Mouse (Mus musculus) heart, embryonic 11.5 days (tissue): ENCODE results near the gene Nup35. TPM values are rescaled to one million over a fixed set of nuclear protein-coding genes. Genes with fewer than 3 reads are reported as not detected.

ENCODE experiments used
- ATAC-seq: fragments of 200-750 bp; cut with Nextera tagmentation; replicated peaks from 2 replicates; pipeline ENCODE4 v1.8.0; 2017; ENCODE audit warnings: moderate library complexity; ENCODE audit not compliant: insufficient number of reproducible peaks, low FRiP score, low TSS enrichment
- H3K27ac ChIP-seq: fragments of 300-500 bp; sonication (generic); 2 replicates; pipeline ENCODE4 v1.5.1; 2014; ENCODE audit warnings: mild to moderate bottlenecking, low read depth, low read length
- H3K27me3 ChIP-seq: fragments of 300-500 bp; sonication (generic); 2 replicates; pipeline ENCODE4 v1.6.1; 2014; ENCODE audit warnings: mild to moderate bottlenecking, low read length, mixed read lengths; ENCODE audit not compliant: control insufficient read depth, insufficient read depth
- H3K36me3 ChIP-seq: fragments of 300-500 bp; sonication (generic); 2 replicates; pipeline ENCODE4 v1.6.1; 2014; ENCODE audit warnings: mild to moderate bottlenecking, low read length, moderate library complexity, mixed read lengths; ENCODE audit not compliant: control insufficient read depth, insufficient read depth
- H3K4me1 ChIP-seq: fragments of 300-500 bp; sonication (generic); 2 replicates; pipeline ENCODE4 v1.6.1; 2014; ENCODE audit warnings: low read length; ENCODE audit not compliant: control insufficient read depth, insufficient read depth
- H3K4me2 ChIP-seq: fragments of 300-500 bp; sonication (generic); 2 replicates; pipeline ENCODE4 v1.6.1; 2014; ENCODE audit warnings: mild to moderate bottlenecking, moderate library complexity
- H3K4me3 ChIP-seq: fragments of 300-500 bp; sonication (generic); 2 replicates; pipeline ENCODE4 v1.5.1; 2014; ENCODE audit warnings: low read depth, low read length
- H3K9ac ChIP-seq: fragments of 300-500 bp; sonication (generic); 2 replicates; pipeline ENCODE4 v1.6.1; 2014; ENCODE audit warnings: mild to moderate bottlenecking, low read depth, low read length, moderate library complexity
- H3K9me3 ChIP-seq: fragments of 300-500 bp; sonication (generic); replicated peaks from 2 replicates; pipeline ENCODE4 v1.6.1; 2016; ENCODE audit warnings: low read length; ENCODE audit not compliant: control insufficient read depth
- WGBS: fragments of 180-500 bp; shearing (Covaris S2); extraction: QIAGEN DNeasy Blood & Tissue Kit; methylation state at CpG from one replicate; pipeline ENCODE4 v1.1.7; 2014; ENCODE audit not compliant: insufficient replicate concordance; 5-methylcytosine and 5-hydroxymethylcytosine counted together
- polyA plus RNA-seq: library from polyadenylated mRNA; unstranded; fragments of >200 nt; fragmentation: Nextera tagmentation; extraction: Ambion mirVana; gene quantifications from 2 replicates; pipeline ENCODE4 v1.2.1, GENCODE M21; 2014

Nup35 gene
- polyA plus RNA-seq, 1 experiment from 2014 or later = 29.8 TPM

GRCm38 (mm10) chr2:80667396-80667964 is 50.4 kb downstream of the Nup35 start:
- no peaks in the 10 kb centered on the region for H3K9me3 ChIP-seq
- H3K27ac ChIP-seq = no peak overlapping the region
- 0 out of 2 replicates have a peak, but pooled peaks cover under 1% of the 10 kb centered on the region for H3K36me3 ChIP-seq
- H3K4me2 ChIP-seq = no peak overlapping the region
- H3K9ac ChIP-seq = no peak overlapping the region
- WGBS = 93% methylated on average over 5 of the region's 5 CpGs
- ATAC-seq = no peak
- no peak overlapping the region for H3K4me3 ChIP-seq
- H3K27me3 ChIP-seq = no peaks in the 10 kb centered on the region
- no peaks in the 10 kb centered on the region for H3K4me1 ChIP-seq

GRCm38 (mm10) chr2:80669868-80670666 is 53.0 kb downstream of the Nup35 start:
- WGBS = 77% methylated on average over 11 of the region's 11 CpGs
- H3K4me1 ChIP-seq = no peaks in the 10 kb centered on the region
- H3K9me3 ChIP-seq = no peaks in the 10 kb centered on the region
- H3K9ac ChIP-seq = no peak overlapping the region
- H3K4me3 ChIP-seq = no peak overlapping the region
- H3K27ac ChIP-seq = no peak overlapping the region
- H3K36me3 ChIP-seq = no peaks in the 10 kb centered on the region
- no peaks in the 10 kb centered on the region for H3K27me3 ChIP-seq
- H3K4me2 ChIP-seq = no peak overlapping the region
- ATAC-seq = no peak

- no peak for ATAC-seq
- WGBS = 73% methylated on average over 8 of the region's 8 CpGs
- no peaks in the 10 kb centered on the region for H3K27me3 ChIP-seq
- H3K9ac ChIP-seq = no peak overlapping the region
- no peaks in the 10 kb centered on the region for H3K4me1 ChIP-seq
- no peaks in the 10 kb centered on the region for H3K36me3 ChIP-seq
- no peak overlapping the region for H3K27ac ChIP-seq
- H3K4me2 ChIP-seq = no peak overlapping the region
- H3K4me3 ChIP-seq = no peak overlapping the region
- no peaks in the 10 kb centered on the region for H3K9me3 ChIP-seq
Measured at GRCm38 (mm10) chr2:80678803-80679202, 61.8 kb downstream of the Nup35 start.

- no peak overlapping the region for H3K4me3 ChIP-seq
- no peak for ATAC-seq
- 73% methylated on average over 6 of the region's 6 CpGs for WGBS
- no peak overlapping the region for H3K27ac ChIP-seq
- no peaks in the 10 kb centered on the region for H3K36me3 ChIP-seq
- no peaks in the 10 kb centered on the region for H3K9me3 ChIP-seq
- no peaks in the 10 kb centered on the region for H3K27me3 ChIP-seq
- H3K4me2 ChIP-seq = no peak overlapping the region
- H3K9ac ChIP-seq = no peak overlapping the region
- H3K4me1 ChIP-seq = no peaks in the 10 kb centered on the region
Measured at GRCm38 (mm10) chr2:80683727-80684239, 66.7 kb downstream of the Nup35 start.

- no peak overlapping the region for H3K9ac ChIP-seq
- no peaks in the 10 kb centered on the region for H3K9me3 ChIP-seq
- H3K4me1 ChIP-seq = no peaks in the 10 kb centered on the region
- H3K4me3 ChIP-seq = no peak overlapping the region
- no peak overlapping the region for H3K27ac ChIP-seq
- ATAC-seq = no peak
- no peak overlapping the region for H3K4me2 ChIP-seq
- no peaks in the 10 kb centered on the region for H3K27me3 ChIP-seq
- WGBS = 73% methylated on average over 6 of the region's 6 CpGs
- no peaks in the 10 kb centered on the region for H3K36me3 ChIP-seq
Measured at GRCm38 (mm10) chr2:80684396-80685071, 67.5 kb downstream of the Nup35 start.

GRCm38 (mm10) chr2:80688261-80688660 is 71.2 kb downstream of the Nup35 start:
- Histone ChIP-seq H3K4me1 (no peaks in the 10 kb centered on the region), H3K4me3 (no peak overlapping the region), H3K9ac (no peak overlapping the region), H3K27me3 (no peaks in the 10 kb centered on the region), H3K9me3 (no peaks in the 10 kb centered on the region), H3K27ac (no peak overlapping the region), H3K4me2 (no peak overlapping the region), H3K36me3 (no peaks in the 10 kb centered on the region)
- WGBS = 73% methylated on average over 4 of the region's 4 CpGs
- no peak for ATAC-seq

- Histone ChIP-seq H3K9ac (no peak overlapping the region), H3K4me1 (no peaks in the 10 kb centered on the region), H3K27ac (no peak overlapping the region), H3K27me3 (no peaks in the 10 kb centered on the region), H3K4me2 (no peak overlapping the region), H3K9me3 (no peaks in the 10 kb centered on the region), H3K36me3 (no peaks in the 10 kb centered on the region), H3K4me3 (no peak overlapping the region)
- ATAC-seq = no peak
- WGBS = 63% methylated on average over 1 of the region's 1 CpGs
Measured at GRCm38 (mm10) chr2:80707429-80707828, 90.4 kb downstream of the Nup35 start.
